Mouse (Mus musculus) heart, postnatal 0 days (tissue): ENCODE results near the gene Clpp.

ENCODE experiments used
- CTCF ChIP-seq: IDR thresholded peaks from 2 replicates; pipeline ENCODE4 v1.5.1; 2016; ENCODE audit warnings: antibody characterized with exemption, control low read depth, low read depth
- EP300 ChIP-seq: IDR thresholded peaks from 2 replicates; pipeline ENCODE4 v1.6.1; 2016; ENCODE audit warnings: antibody characterized with exemption, low read depth

DNA sequence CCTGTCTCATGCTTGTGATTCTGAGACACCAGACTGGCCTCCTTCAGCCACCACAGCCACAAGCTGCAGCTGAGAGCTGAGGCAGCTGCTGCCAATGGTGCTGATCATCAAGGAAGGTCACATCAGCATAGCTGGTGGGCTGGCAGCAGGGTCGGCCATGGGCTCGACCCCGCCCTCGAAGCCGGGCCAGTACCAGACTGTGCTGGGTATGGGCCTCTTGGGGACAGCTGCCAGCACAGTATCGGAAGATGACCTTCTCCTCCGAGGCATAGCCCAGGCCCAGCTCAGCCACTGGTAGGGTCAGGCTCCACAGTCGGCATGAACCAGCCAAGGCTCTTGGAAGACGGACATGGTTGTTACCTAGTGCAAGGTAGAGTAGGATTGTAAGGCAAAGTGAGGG is 9.3 kb downstream of the Clpp start:
- no peak for TF ChIP-seq CTCF
- TF ChIP-seq EP300 = no peak
